Mouse (Mus musculus): Measurements from ENCODE around the gene Actr1a.

DNA sequence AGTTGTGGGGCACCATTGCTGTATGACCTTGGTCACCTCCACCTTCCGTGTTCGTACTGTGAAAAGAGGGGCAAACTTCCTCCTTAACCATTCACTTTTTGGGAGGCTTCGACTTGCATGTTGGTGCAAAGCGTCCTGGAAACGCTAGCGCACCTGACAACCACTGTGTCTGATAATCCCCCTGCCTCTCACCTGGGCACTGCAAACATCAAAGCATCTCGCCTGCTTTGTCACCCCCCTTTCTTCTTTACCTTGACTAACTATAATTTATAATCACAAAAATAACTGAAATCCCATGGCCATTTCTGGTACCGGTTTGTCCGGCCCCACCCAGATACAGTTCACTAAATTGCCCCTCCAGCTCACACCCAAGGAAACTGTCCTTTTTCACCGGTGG lies 838 bp downstream of the Actr1a start:
- no peak for TF ChIP-seq GATA1 (IDR thresholded peaks at IDR 0.05; ENCODE audit: borderline replicate concordance, low read length)
- TF ChIP-seq FLI1 (IDR thresholded peaks at IDR 0.05; ENCODE audit: low read length) = no peak
